Mouse (Mus musculus): Measurements from ENCODE around the gene Sbk1.

Gene Sbk1

DNA sequence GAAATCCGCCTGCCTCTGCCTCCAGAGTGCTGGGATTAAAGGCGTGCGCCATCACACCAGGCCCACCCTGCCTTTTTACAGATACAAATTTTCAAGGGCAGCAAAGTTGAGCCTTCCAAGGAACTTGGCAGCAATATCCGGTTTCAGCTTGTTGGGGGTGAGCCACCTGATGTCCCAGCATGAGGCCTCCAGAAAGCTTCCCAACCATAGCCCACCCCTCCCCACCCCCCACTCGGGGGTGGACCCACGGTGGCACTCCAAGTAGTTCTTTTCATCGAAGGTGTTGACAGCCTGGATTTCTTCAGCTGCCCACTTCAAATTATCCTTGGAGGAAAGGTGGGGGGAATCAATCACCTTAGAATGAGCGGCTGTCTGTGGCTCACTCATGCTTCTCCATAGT, 66.5 kb downstream of the Sbk1 start:
- ATAC-seq (ENCODE audit: low TSS enrichment): no peak

- no peak for ATAC-seq (ENCODE audit: low TSS enrichment)
These were observed 67.1 kb downstream of the Sbk1 start for GRCm38 (mm10) chr7:126339521-126339971.

GRCm38 (mm10) chr7:126340206-126340618, 67.8 kb downstream of the Sbk1 start:
- ATAC-seq (ENCODE audit: low TSS enrichment): no peak

DNA sequence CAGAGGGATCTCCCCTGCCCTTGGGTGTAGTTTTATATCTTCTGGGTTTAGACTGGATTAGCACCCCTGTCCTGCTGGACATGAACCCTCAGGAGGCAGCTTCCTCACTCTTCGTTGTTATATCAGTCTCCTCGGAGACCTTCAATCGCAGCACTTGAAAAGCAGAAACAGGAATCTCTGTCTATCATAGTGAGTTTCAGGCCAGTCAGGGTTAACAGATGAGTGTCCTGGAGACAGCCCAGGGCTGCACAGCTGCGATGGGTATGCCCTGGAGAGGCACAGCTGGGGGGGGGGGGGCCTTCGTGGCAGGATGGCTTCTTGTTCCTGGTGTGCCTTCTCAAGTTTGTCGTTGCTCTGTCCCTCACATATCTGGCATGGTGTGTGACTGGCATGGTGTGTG, 68.5 kb downstream of the Sbk1 start:
- no peak for ATAC-seq (ENCODE audit: low TSS enrichment)
